Mouse (Mus musculus) embryonic facial prominence, embryonic 12.5 days (tissue): ENCODE measurements at regions not wholly inside any gene's neighbourhood (a gene's known extent, or its start where the extent isn't known, plus 50 kb on each side); places are given as distances from the start of the nearest gene placed in this dataset.

Source experiments
- ATAC-seq: fragments of 200-750 bp; cut with Nextera tagmentation; 2 replicates; pipeline ENCODE4 v1.8.0; 2017; ENCODE audit not compliant: insufficient number of reproducible peaks, insufficient read depth, low FRiP score, low TSS enrichment
- H3K27ac ChIP-seq: fragments of 300-500 bp; sonication (generic); 2 replicates; pipeline ENCODE4 v1.5.1; 2016; ENCODE audit warnings: mild to moderate bottlenecking
- H3K27me3 ChIP-seq: fragments of 300-500 bp; sonication (generic); 2 replicates; pipeline ENCODE4 v1.6.1; 2016; ENCODE audit warnings: mild to moderate bottlenecking, moderate library complexity
- H3K36me3 ChIP-seq: fragments of 300-500 bp; sonication (generic); 2 replicates; pipeline ENCODE4 v1.6.1; 2016; ENCODE audit warnings: mild to moderate bottlenecking
- H3K4me1 ChIP-seq: fragments of 300-500 bp; sonication (generic); 2 replicates; pipeline ENCODE4 v1.6.1; 2016
- H3K4me2 ChIP-seq: fragments of 300-500 bp; sonication (generic); replicated peaks from 2 replicates; pipeline ENCODE4 v1.6.1; 2016; ENCODE audit warnings: mild to moderate bottlenecking, moderate library complexity
- H3K4me3 ChIP-seq: fragments of 300-500 bp; sonication (generic); 2 replicates; pipeline ENCODE4 v1.5.1; 2016; ENCODE audit warnings: mild to moderate bottlenecking
- H3K9ac ChIP-seq: fragments of 300-500 bp; sonication (generic); 2 replicates; pipeline ENCODE4 v1.6.1; 2016; ENCODE audit warnings: mild to moderate bottlenecking, moderate library complexity
- H3K9me3 ChIP-seq: fragments of 300-500 bp; sonication (generic); 2 replicates; pipeline ENCODE4 v1.6.1; 2016; ENCODE audit warnings: mild to moderate bottlenecking, moderate library complexity
- WGBS: fragments of 180-500 bp; shearing (Covaris S2); methylation state at CpG from one replicate; pipeline ENCODE4 v1.1.7; 2016; 5-methylcytosine and 5-hydroxymethylcytosine counted together

DNA sequence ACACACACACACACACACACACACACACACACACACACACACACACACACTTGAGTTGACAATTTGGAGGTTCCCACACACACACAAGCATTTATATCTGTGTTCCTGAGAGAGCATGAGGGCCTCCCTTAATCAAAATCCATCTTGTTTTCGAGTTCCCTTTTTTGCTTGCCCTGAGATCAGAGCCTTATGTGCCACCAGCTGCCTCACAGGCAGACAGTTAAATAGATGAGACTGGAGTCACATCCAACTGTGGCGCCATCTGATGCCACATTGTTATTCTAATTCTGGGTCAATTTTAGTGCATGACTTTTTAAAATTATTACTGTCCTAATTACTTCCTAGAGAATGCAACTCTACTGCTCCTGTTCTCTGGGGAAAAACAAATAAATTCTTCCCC, 91.2 kb upstream of the Syndig1 start:
- no peak overlapping the region for H3K4me2 ChIP-seq
- H3K9me3 ChIP-seq: no peaks in the 10 kb centered on the region
- no peak overlapping the region for H3K27ac ChIP-seq
- H3K4me1 ChIP-seq: no peaks in the 10 kb centered on the region
- 72% methylated on average over 2 of the region's 2 CpGs for WGBS
- H3K27me3 ChIP-seq: no peaks in the 10 kb centered on the region
- ATAC-seq: no peak
- H3K4me3 ChIP-seq: no peak overlapping the region
- H3K36me3 ChIP-seq: no peaks in the 10 kb centered on the region
- no peak overlapping the region for H3K9ac ChIP-seq

DNA sequence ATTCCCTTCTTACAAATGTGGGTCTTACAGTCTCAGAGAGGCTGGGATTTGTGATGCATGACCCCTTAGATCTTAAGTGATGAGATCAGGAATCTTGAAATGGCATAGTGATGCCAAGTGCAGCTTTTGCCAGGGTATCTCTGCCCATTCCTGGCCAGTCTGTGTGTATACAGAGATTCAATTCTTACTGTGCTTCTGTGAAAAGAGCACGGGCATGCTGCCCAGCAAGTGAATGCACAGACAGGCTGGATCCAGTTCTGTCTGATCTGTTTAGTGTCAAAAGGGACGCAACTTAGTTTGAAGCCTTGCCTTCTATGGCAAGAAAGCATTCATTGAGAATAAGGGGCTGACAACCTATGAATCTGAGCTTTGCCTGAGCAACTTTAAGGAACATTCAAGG, 89.1 kb upstream of the Syndig1 start:
- no peaks in the 10 kb centered on the region for H3K4me1 ChIP-seq
- H3K4me3 ChIP-seq: no peak overlapping the region
- WGBS: 76% methylated on average over 2 of the region's 2 CpGs
- no peaks in the 10 kb centered on the region for H3K9me3 ChIP-seq
- no peak overlapping the region for H3K9ac ChIP-seq
- no peaks in the 10 kb centered on the region for H3K36me3 ChIP-seq
- ATAC-seq: no peak
- no peaks in the 10 kb centered on the region for H3K27me3 ChIP-seq
- no peak overlapping the region for H3K4me2 ChIP-seq
- no peak overlapping the region for H3K27ac ChIP-seq

DNA sequence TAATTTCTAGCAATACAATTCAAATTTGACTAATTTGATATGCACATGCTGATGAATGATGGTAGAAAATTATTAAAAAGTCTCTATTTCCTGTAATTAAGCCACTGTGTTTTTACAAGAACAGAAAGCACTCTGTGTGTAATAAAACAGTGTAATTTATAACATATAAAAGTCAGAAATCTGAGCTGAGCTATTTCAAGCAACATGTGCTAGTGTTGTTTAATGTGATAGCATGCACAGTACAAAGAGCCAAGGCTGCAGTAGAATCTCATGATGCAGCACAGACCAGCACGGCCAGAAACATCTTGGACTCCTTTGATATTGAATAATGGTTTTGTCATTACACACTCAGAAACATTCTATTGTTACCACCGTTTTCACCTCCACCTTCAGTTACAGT, 86.3 kb upstream of the Syndig1 start:
- Histone ChIP-seq H3K9me3 (no peaks in the 10 kb centered on the region), H3K4me2 (no peak overlapping the region), H3K27ac (no peak overlapping the region), H3K27me3 (no peaks in the 10 kb centered on the region), H3K36me3 (no peaks in the 10 kb centered on the region), H3K9ac (no peak overlapping the region), H3K4me1 (no peaks in the 10 kb centered on the region), H3K4me3 (no peak overlapping the region)
- ATAC-seq: no peak
- 82% methylated on average over 2 of the region's 2 CpGs for WGBS

DNA sequence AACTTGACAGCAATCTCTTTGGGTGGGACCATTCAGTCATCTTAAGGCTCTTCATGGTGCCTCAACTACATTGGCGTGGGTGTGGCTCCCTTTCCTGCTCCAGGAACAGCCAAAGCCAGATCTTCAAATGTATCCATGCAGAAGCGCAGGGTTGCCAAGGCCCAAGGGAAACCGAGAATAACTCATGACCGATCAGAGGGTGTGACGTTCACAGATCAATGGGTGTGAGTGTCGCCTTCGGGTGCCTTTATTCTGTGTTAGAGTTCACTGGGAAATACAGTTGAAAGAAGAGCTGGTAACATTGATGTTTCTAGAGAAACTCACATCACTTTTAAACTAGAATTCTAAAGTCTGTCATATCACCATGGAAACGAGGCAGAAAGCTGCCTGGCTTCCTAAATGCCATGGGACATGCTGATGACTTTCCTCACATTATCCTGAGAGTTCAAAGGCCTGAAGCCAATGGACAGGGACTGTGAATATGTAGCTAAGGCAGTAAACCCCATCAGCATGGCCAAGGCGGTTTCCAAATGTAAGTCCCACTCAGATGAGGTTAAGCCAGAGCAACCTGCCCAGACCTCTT, 80.7 kb upstream of the Syndig1 start:
- no peak overlapping the region for H3K9ac ChIP-seq
- H3K27me3 ChIP-seq: no peaks in the 10 kb centered on the region
- no peak overlapping the region for H3K27ac ChIP-seq
- no peak overlapping the region for H3K4me2 ChIP-seq
- H3K4me3 ChIP-seq: no peak overlapping the region
- H3K4me1 ChIP-seq: no peaks in the 10 kb centered on the region
- H3K9me3 ChIP-seq: no peaks in the 10 kb centered on the region
- H3K36me3 ChIP-seq: no peaks in the 10 kb centered on the region
- WGBS: 84% methylated on average over 9 of the region's 9 CpGs
- ATAC-seq: no peak

DNA sequence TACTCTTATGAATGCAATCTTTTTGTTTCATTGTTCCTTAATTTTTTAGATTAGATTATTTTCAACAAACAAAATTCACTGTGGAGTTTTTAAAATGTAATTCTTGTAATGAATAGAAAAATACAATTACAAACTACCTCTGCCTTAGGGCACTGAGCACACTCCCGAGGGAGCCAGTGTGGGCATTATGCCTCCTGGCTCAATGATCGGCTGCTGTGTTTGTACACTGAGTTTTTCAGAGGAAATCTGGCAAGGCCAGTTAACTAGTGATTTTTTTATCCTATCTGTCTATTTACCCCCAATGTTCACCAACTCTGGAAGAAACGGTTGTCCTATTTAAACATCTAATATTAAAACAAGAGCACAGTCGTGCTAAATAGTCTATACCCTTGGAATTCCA, 69.9 kb upstream of the Syndig1 start:
- H3K27ac ChIP-seq: no peak overlapping the region
- no peak overlapping the region for H3K9ac ChIP-seq
- H3K4me1 ChIP-seq: no peaks in the 10 kb centered on the region
- no peak for ATAC-seq
- no peak overlapping the region for H3K4me2 ChIP-seq
- H3K27me3 ChIP-seq: no peaks in the 10 kb centered on the region
- H3K36me3 ChIP-seq: no peaks in the 10 kb centered on the region
- no peak overlapping the region for H3K4me3 ChIP-seq
- no peaks in the 10 kb centered on the region for H3K9me3 ChIP-seq
- WGBS: 74% methylated on average over 4 of the region's 4 CpGs

DNA sequence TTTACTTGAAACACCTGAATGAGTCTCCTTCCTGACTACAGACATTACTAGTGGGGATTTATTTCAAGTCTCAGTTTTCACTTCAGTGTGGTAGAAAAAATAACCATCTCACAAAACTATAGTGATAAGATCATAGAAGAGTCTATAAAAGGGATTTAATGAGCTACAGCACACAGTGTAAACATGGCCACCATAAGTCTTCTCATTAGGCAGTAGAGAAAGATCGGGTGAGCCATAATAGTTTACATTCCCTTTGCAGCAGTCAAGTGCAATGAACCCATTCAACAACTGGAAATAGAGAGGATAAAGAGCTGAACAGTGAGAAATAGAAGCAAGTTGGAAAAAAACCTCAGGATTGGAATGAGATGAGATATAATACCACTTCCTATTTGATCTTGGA, 65.1 kb upstream of the Syndig1 start:
- Histone ChIP-seq H3K9me3 (no peaks in the 10 kb centered on the region), H3K9ac (no peak overlapping the region), H3K4me2 (no peak overlapping the region), H3K27me3 (no peaks in the 10 kb centered on the region), H3K36me3 (no peaks in the 10 kb centered on the region), H3K4me1 (no peaks in the 10 kb centered on the region), H3K4me3 (no peak overlapping the region), H3K27ac (no peak overlapping the region)
- WGBS: 73% methylated on average over 1 of the region's 1 CpGs
- ATAC-seq: no peak

DNA sequence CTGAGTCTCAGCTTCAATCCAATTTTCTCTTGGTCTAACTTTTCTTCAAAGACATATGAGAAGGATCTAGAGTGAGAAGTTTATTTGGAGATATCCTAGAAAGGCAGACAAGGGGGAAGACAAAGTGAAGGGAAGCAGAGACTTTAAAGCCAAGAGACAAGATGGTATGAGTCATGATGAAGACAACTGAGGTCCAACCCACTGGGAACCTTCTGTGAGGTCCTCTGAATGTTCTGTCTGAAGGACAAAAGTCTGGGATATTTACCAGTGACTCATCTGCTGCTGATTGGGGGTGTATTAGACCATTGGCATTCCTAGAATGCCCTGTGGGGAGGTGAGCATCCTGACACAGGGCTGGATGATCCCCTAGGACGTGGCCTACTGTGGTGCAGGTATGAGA, 61.0 kb upstream of the Syndig1 start:
- no peaks in the 10 kb centered on the region for H3K27me3 ChIP-seq
- no peak for ATAC-seq
- no peak overlapping the region for H3K9ac ChIP-seq
- no peaks in the 10 kb centered on the region for H3K9me3 ChIP-seq
- 74% methylated on average over 1 of the region's 1 CpGs for WGBS
- H3K27ac ChIP-seq: no peak overlapping the region
- H3K36me3 ChIP-seq: no peaks in the 10 kb centered on the region
- no peaks in the 10 kb centered on the region for H3K4me1 ChIP-seq
- no peak overlapping the region for H3K4me3 ChIP-seq
- no peak overlapping the region for H3K4me2 ChIP-seq

DNA sequence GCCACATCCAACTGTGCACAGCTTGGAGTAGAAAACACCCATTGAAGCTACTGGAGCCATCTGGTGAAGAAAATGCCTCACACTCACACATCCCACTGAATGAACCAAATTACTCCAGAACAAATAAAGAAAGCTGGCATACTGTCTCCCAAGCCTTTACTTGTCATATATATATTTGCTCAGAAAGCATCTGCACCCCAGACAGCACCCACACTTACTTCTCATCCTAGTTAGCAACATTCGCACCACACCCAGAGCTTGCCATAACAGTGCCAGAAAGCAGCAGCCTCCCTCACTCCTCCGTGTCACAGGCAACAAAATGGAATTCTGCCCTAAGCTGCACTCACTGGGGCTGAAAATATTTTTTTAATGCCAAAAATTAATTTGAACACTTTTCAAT, 60.5 kb upstream of the Syndig1 start:
- no peaks in the 10 kb centered on the region for H3K36me3 ChIP-seq
- H3K27me3 ChIP-seq: no peaks in the 10 kb centered on the region
- ATAC-seq: no peak
- no peak overlapping the region for H3K27ac ChIP-seq
- no peak overlapping the region for H3K4me3 ChIP-seq
- H3K4me2 ChIP-seq: no peak overlapping the region
- 81% methylated on average over 2 of the region's 2 CpGs for WGBS
- no peaks in the 10 kb centered on the region for H3K4me1 ChIP-seq
- H3K9ac ChIP-seq: no peak overlapping the region
- H3K9me3 ChIP-seq: no peaks in the 10 kb centered on the region

DNA sequence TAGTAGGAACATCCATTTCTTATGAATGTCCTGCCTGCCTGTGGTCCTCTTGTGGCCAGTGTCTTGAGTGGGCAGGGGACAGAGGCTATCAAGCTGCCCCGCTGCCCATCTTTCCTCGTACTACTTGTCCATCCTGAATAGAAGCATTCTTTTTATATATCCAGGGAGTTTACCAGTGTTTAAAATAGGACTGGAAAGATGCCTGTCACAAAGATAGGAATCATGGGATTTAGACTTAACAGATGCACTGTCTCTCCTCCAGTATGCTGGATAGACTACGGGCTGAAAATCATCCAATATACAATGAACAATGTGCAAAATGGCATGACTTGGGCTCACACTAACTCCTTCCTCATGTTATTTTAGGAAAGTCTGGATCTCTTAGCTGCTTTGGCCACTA, 51.7 kb upstream of the Syndig1 start:
- 84% methylated on average over 3 of the region's 3 CpGs for WGBS
- no peaks in the 10 kb centered on the region for H3K36me3 ChIP-seq

More for the DNA sequence above, 51.7 kb upstream of the Syndig1 start:
- Histone ChIP-seq H3K27me3 (no peaks in the 10 kb centered on the region), H3K4me1 (no peaks in the 10 kb centered on the region), H3K4me2 (no peak overlapping the region), H3K4me3 (no peak overlapping the region), H3K9me3 (no peaks in the 10 kb centered on the region), H3K9ac (no peak overlapping the region), H3K27ac (no peak overlapping the region)
- no peak for ATAC-seq
